Mouse (Mus musculus) kidney, embryonic 14.5 days (tissue): ENCODE measurements around the gene Slc3a2. TPM values are rescaled to one million over a fixed set of nuclear protein-coding genes. Genes with fewer than 3 reads are reported as not detected.

Experiments
- ATAC-seq: fragments of 200-750 bp; cut with Nextera tagmentation; 2 replicates; pipeline ENCODE4 v1.8.0; 2017; ENCODE audit warnings: moderate number of reproducible peaks, mild to moderate bottlenecking, moderate TSS enrichment, moderate library complexity; ENCODE audit not compliant: low FRiP score, low TSS enrichment
- H3K27ac ChIP-seq: fragments of 300-500 bp; sonication (generic); 2 replicates; pipeline ENCODE4 v1.5.1; 2014; ENCODE audit warnings: low read depth, mild to moderate bottlenecking, low read length, moderate library complexity, mixed read lengths
- H3K27me3 ChIP-seq: fragments of 300-500 bp; sonication (generic); 2 replicates; pipeline ENCODE4 v1.6.1; 2014; ENCODE audit warnings: mild to moderate bottlenecking, low read length; ENCODE audit not compliant: control insufficient read depth, insufficient read depth
- H3K36me3 ChIP-seq: fragments of 300-500 bp; sonication (generic); 2 replicates; pipeline ENCODE4 v1.6.1; 2014; ENCODE audit warnings: low read length, mixed read lengths; ENCODE audit not compliant: control insufficient read depth, insufficient read depth
- H3K4me1 ChIP-seq: fragments of 300-500 bp; sonication (generic); 2 replicates; pipeline ENCODE4 v1.6.1; 2014; ENCODE audit warnings: low read length, mixed read lengths; ENCODE audit not compliant: control insufficient read depth, insufficient read depth
- H3K4me2 ChIP-seq: fragments of 300-500 bp; sonication (generic); replicated peaks from 2 replicates; pipeline ENCODE4 v1.6.1; 2014; ENCODE audit warnings: low read depth, mild to moderate bottlenecking, low read length
- H3K4me3 ChIP-seq: fragments of 300-500 bp; sonication (generic); 2 replicates; pipeline ENCODE4 v1.5.1; 2014; ENCODE audit warnings: mild to moderate bottlenecking, low read length
- H3K9ac ChIP-seq: fragments of 300-500 bp; sonication (generic); 2 replicates; pipeline ENCODE4 v1.6.1; 2014; ENCODE audit warnings: low read depth, mild to moderate bottlenecking, low read length, moderate library complexity
- H3K9me3 ChIP-seq: fragments of 300-500 bp; sonication (generic); 2 replicates; pipeline ENCODE4 v1.6.1; 2016; ENCODE audit warnings: low read length; ENCODE audit not compliant: control insufficient read depth
- WGBS: fragments of 180-500 bp; shearing (Covaris S2); extraction: QIAGEN DNeasy Blood & Tissue Kit; methylation state at CpG from one replicate; pipeline ENCODE4 v1.1.7; 2014; 5-methylcytosine and 5-hydroxymethylcytosine counted together
- polyA plus RNA-seq: library from polyadenylated mRNA; unstranded; fragments of >200 nt; fragmentation: Nextera tagmentation; extraction: Ambion mirVana; gene quantifications from 2 replicates; pipeline ENCODE4 v1.2.1, GENCODE M21; 2014

The Slc3a2 gene
- polyA plus RNA-seq, 1 experiment from 2014 or later, result 123 TPM

GRCm38 (mm10) chr19:8714653-8715481, 8.3 kb downstream of the Slc3a2 start:
- no peak for ATAC-seq
- Histone ChIP-seq H3K4me1 (peaks cover 19% of the 10 kb centered on the region; the same call in 1 of the 2 replicates), H3K9ac (no peak overlapping the region), H3K27ac (no peak overlapping the region), H3K4me2 (no peak overlapping the region), H3K9me3 (no peaks in the 10 kb centered on the region), H3K4me3 (no peak overlapping the region), H3K27me3 (no peaks in the 10 kb centered on the region), H3K36me3 (peaks cover 22% of the 10 kb centered on the region)
- 76% methylated on average over 10 of the region's 10 CpGs for WGBS

- Histone ChIP-seq H3K36me3 (peaks cover 30% of the 10 kb centered on the region), H3K4me1 (peaks cover 19% of the 10 kb centered on the region; the same call in 1 of the 2 replicates), H3K27ac (peak overlapping the region; percentile 96), H3K4me3 (peak overlapping the region; percentile 81), H3K9me3 (no peaks in the 10 kb centered on the region), H3K4me2 (peak overlapping the region; percentile 72), H3K27me3 (no peaks in the 10 kb centered on the region), H3K9ac (peak overlapping the region; percentile 82; the same call in 1 of the 2 replicates)
- peak; percentile 47 for ATAC-seq
- 5% methylated on average over 13 of the region's 13 CpGs for WGBS
Observed at GRCm38 (mm10) chr19:8713997-8714652, 9.0 kb downstream of the Slc3a2 start.

- Histone ChIP-seq H3K9ac (peak overlapping the region; percentile 82), H3K4me1 (peaks cover 19% of the 10 kb centered on the region; the same call in 1 of the 2 replicates), H3K27ac (peak overlapping the region; percentile 96), H3K27me3 (no peaks in the 10 kb centered on the region), H3K9me3 (no peaks in the 10 kb centered on the region), H3K4me2 (peak overlapping the region; percentile 72), H3K4me3 (peak overlapping the region; percentile 81), H3K36me3 (peaks cover 36% of the 10 kb centered on the region)
- WGBS, result under 1% methylated on average over 51 of the region's 51 CpGs
- ATAC-seq, result peak; percentile 90
Observed at GRCm38 (mm10) chr19:8713306-8713996, 9.7 kb downstream of the Slc3a2 start.

GRCm38 (mm10) chr19:8712870-8713305, 10.3 kb downstream of the Slc3a2 start:
- Histone ChIP-seq H3K27me3 (no peaks in the 10 kb centered on the region), H3K36me3 (peaks cover 42% of the 10 kb centered on the region), H3K4me1 (peaks cover 19% of the 10 kb centered on the region; the same call in 1 of the 2 replicates), H3K27ac (peak overlapping the region; percentile 96), H3K4me3 (peak overlapping the region; percentile 81), H3K4me2 (peak overlapping the region; percentile 72), H3K9ac (peak overlapping the region; percentile 82), H3K9me3 (no peaks in the 10 kb centered on the region)
- peak; percentile 75 for ATAC-seq
- under 1% methylated on average over 13 of the region's 13 CpGs for WGBS

- peaks cover 19% of the 10 kb centered on the region; the same call in 1 of the 2 replicates for H3K4me1 ChIP-seq
- H3K4me2 ChIP-seq, result peak overlapping the region; percentile 72
- H3K4me3 ChIP-seq, result peak overlapping the region; percentile 81
- no peaks in the 10 kb centered on the region for H3K9me3 ChIP-seq
- WGBS, result 53% methylated on average over 10 of the region's 10 CpGs
- no peaks in the 10 kb centered on the region for H3K27me3 ChIP-seq
- peaks cover 49% of the 10 kb centered on the region for H3K36me3 ChIP-seq
- peak overlapping the region; percentile 82 for H3K9ac ChIP-seq
- no peak for ATAC-seq
- H3K27ac ChIP-seq, result peak overlapping the region; percentile 96
Observed at GRCm38 (mm10) chr19:8711949-8712869, 11.0 kb downstream of the Slc3a2 start.

GRCm38 (mm10) chr19:8711506-8711905, 11.7 kb downstream of the Slc3a2 start:
- Histone ChIP-seq H3K9ac (peak overlapping the region; percentile 82), H3K36me3 (peaks cover 56% of the 10 kb centered on the region), H3K4me3 (peak overlapping the region; percentile 81), H3K27ac (no peak overlapping the region), H3K4me2 (peak overlapping the region; percentile 72), H3K4me1 (peaks cover 19% of the 10 kb centered on the region; the same call in 1 of the 2 replicates), H3K27me3 (no peaks in the 10 kb centered on the region), H3K9me3 (no peaks in the 10 kb centered on the region)
- ATAC-seq, result no peak
- 49% methylated on average over 4 of the region's 4 CpGs for WGBS

- peaks cover 59% of the 10 kb centered on the region for H3K36me3 ChIP-seq
Observed at GRCm38 (mm10) chr19:8710057-8710456, 13.1 kb downstream of the Slc3a2 start.

GRCm38 (mm10) chr19:8708954-8709353, 14.2 kb downstream of the Slc3a2 start:
- no peak overlapping the region for H3K27ac ChIP-seq
- peaks cover 19% of the 10 kb centered on the region; the same call in 1 of the 2 replicates for H3K4me1 ChIP-seq
- H3K27me3 ChIP-seq, result no peaks in the 10 kb centered on the region
- no peak overlapping the region for H3K4me2 ChIP-seq
- no peak overlapping the region for H3K4me3 ChIP-seq
- H3K9me3 ChIP-seq, result no peaks in the 10 kb centered on the region
- WGBS, result 96% methylated on average over 8 of the region's 8 CpGs
- H3K36me3 ChIP-seq, result peaks cover 59% of the 10 kb centered on the region
- H3K9ac ChIP-seq, result no peak overlapping the region
- ATAC-seq, result no peak

More at GRCm38 (mm10) chr19:8710057-8710456, 13.1 kb downstream of the Slc3a2 start:
- 95% methylated on average over 2 of the region's 2 CpGs for WGBS
- H3K4me3 ChIP-seq, result no peak overlapping the region
- H3K9me3 ChIP-seq, result no peaks in the 10 kb centered on the region
- no peak overlapping the region for H3K27ac ChIP-seq
- no peak overlapping the region; the same call in 1 of the 2 replicates for H3K9ac ChIP-seq
- no peak overlapping the region for H3K4me2 ChIP-seq
- ATAC-seq, result no peak
- H3K27me3 ChIP-seq, result no peaks in the 10 kb centered on the region
- H3K4me1 ChIP-seq, result peaks cover 19% of the 10 kb centered on the region; the same call in 1 of the 2 replicates
